Mouse (Mus musculus) adrenal gland, adult 8-10 months (tissue): ENCODE measurements around the gene Upp1. TPM values are rescaled to one million over a fixed set of nuclear protein-coding genes. Genes with fewer than 3 reads are reported as not detected.
"Not testable (repeated sequence)": the region's sequence is repeated elsewhere in the genome, so short reads cannot be mapped to it uniquely, and the experiment has no call there.

Experiments used
- DNase-seq: peaks from one replicate; pipeline ENCODE4 v3.0.0; 2022
- total RNA-seq, 4 experiments: library from RNA; stranded (reverse); gene quantifications; 2 replicates each; pipeline ENCODE4 v1.2.4; 2022

Gene Upp1
- total RNA-seq = 10 to 100 TPM in 1 of 4 experiments, 1 to 10 TPM in 3; 8.0 to 10.3 (median 9.1) TPM

DNA sequence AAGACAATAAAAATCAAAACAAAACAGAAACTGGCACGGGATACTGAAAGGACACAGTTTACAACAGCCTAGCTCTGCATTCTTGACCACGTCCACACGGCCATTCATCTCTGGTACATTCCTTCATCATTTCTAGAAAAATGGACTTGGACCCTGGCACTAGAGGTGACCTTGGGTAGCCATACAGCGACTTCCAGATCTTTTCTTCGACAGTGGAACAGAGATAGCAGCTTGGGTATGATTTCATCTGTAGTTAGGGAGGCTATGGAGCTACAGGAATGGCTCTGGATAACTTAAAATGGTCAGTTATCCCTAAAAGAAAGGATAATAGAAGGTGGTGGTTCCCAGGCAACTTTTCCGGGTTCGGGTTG, at the start of gene Upp1:
Upp1 (plus strand) TSS at position 54 of the 371 bp plus-strand sequence.
- DNase-seq = no peak

DNA sequence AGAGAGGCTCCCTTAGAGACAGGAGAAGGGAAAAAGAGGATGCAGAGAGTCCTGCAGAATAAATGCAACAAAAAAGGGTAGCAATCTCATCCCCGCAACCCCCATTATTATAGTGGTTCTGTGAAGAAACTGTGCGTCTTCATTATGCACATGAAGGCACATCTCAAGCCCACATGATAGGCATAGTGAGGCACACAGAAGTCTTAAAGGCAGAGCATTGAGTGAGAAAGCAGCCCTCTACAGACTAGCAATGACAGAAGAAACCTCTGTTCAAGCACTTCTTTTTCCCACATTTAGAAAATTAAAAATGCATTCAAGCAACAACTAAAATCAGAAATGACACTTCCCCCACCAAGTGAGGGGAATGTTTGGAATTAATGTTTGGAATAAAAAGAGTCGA, 41.5 kb upstream of the Upp1 start:
- no peak for DNase-seq

DNA sequence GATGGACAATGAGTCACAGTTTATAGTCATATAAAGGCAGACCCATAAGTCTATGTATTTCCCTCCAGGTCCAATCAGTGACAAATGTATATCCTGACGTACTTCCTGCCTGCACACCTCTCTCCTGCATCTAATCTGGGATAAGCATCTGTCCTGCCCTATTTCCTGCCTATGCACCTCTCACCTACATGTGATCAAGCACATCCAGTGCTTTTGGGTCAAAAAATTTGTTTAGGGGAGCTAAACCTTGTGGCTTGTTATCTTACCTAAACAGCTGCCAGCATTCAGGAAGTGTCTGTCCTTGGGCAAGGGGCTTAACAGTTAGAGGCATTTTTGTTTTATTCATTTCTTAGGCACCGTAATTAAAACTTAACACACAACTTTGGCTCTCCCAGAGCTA, 4.7 kb upstream of the Upp1 start:
- DNase-seq = no peak

DNA sequence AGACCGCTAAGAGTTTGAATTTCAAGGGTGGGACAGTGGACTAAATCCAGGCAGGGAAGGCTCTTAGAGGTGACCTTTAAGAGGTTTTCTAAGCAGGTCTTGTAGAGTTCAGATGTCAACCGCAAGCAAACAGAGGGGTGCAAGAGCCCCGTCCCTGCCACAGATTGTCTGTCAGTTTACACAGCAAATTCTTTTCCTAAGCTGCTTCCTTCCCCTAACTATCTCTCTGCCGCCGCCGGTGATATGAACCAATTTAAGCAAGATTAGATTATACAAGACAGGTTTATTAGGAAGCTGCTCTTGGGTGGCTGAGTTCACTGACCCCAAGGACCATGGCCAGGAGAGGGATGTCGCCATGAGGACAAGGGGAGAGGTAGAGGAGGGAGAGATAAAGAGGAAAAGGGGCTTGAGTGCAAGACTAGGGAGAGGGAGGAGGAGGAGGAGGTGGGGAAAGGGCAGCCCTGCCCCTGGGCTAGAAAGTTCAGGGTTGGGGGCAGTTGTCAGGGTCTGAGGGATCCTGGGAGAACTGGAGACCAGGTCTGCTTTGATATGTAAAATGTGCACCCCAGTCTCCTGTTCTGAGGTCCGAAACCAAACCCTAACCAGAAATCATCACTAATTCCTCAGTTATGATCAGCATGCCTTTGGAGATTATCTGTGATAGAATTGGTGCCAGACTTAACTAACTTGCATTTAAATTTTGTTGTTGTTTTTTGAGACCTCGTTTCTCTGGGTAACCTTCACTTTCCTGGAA, 2.4 kb upstream of the Upp1 start:
- DNase-seq = no peak

DNA sequence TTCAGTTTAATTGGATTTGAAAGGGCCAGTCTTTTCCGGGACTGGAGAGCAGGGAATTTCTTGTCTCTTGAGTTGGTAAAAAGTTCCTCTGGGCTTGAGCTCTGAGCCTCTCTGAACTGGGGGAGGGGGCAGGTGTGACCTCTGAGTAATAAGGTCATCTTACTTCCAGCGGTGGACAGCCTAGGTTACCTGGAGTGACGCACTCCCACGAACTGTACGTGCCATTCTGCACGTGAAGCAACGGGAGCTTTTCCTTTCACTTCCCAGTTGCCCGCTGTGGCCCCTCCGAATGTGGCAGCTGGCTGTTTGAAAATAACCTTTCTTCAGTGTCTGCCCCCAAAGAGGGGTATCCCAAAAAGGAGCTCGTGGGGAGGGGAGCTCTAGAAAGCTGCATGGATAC, 1.8 kb upstream of the Upp1 start:
- no peak for DNase-seq

DNA sequence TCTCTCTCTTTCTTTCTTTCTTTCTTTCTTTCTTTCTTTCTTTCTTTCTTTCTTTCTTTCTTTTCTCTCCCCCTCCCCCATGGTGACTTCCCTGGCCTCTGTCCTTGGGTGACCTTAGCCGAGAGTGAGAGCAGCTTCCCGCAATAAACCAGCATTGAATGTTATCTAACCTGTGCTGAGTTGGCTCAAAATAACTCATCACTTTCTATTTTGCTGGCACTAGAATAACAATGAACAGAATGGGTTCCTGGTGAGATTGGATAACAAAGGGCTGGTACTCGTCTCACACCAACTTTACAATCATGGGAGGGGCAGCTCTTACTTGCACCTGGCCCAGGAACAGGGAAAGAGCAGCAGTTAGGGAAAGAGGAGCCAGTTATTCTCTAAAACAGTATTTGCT, 987 bp upstream of the Upp1 start:
- no peak for DNase-seq

DNA sequence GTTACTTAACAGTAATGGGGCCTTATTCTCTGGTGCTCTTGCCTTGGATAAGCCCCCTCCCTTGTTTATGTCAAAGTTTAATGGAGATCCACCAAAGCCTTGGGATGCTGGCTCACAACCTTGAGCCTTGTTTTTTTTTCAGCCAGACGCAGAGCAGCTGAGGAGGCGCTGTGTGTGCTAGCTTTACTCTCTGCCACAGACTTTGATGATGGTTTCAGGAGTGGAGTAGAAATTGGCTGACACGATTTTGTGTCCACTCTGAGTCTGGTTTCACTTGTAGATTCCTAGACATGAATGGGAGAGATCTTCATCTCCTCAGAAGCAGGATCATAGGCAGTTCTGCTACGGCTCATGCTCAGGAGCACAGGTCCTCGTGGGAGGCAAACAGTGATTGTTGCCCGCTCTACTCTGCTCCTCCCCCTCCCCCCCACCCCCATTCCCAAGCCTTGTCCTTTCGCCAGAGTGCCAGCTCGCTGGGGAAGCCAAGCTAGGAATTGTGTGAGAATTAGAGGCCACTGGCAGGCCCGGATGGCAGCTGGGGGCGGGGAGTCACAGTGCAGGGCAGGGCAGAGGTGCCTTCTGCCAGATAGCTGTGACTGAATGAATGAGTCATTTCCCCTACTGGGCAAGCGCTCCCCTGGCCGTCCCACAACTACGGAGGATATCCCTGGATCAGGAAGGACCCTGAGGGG, 399 bp upstream of the Upp1 start:
- peak; percentile 81 for DNase-seq

DNA sequence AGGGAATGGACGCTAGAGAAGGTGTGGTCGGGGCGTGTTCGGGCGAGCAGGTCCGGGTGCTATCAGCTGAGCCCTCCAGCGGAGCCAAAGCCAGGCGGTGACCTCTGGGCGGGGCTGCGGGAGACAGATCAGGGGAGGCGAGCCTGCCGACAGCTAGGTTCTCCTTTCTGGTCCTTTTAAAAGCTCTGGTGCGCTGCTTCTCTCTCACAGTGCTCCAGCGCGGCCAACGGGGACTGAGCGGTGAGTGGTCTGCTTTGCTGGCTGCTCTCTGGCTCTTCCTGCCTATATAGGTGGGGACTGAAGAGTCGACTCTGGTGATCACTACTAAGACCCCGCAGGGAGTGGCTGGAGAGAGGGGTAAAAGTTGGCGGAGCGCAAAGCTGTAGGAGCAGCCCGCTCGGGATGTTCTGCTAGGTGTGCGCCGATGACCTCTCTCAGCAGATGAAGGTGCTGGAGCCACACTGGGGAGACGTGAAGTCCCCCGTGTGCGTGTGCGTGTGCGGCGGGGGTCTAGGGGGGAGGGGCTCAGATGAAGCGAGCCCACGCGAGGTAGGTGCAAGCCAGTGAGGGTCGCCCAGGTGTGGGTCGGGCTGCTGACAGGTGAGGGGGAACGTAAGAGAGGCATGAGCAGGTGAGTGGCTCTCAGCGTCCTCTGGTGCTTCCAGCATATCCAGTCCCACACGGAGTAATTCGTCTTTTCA, 668 bp downstream of the Upp1 start:
- peak; percentile 39 for DNase-seq

DNA sequence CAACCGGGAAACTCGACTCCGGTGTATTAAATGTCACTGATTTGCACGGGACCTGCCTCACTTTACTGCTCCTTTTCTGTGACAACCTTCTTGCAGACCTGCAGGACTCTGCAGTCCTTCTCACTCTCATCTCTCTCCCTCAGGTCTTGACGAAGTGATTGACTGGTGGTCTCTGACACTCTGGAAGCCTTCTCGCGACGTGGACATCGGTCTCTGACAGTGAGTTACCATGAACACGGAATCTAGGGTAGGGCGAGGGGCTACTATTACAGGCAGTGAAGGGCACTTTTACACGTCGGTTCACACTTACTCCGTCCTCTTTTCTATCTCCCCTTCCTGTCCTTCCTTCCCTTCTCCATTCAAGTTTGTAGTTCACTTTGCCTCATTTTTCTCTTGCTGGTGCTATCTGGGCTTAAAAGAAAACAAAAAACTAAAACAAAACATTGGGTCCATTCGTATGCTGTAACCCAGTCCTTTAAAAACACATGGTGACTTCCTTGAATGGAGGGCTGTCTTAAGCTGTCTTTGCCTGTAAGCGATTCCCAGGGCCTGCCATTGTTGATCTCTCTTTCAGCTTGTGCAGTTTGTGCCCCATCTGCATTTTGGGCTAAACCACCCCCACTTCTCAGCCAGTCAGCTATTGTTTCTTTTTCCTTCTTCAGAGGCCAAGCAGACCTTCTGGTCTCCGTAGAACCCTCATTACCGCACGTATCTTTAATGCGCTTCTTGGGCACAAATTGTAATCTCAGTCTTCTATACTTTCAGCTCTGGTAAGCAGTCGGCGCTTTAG, 1.5 kb downstream of the Upp1 start:
- no peak for DNase-seq

DNA sequence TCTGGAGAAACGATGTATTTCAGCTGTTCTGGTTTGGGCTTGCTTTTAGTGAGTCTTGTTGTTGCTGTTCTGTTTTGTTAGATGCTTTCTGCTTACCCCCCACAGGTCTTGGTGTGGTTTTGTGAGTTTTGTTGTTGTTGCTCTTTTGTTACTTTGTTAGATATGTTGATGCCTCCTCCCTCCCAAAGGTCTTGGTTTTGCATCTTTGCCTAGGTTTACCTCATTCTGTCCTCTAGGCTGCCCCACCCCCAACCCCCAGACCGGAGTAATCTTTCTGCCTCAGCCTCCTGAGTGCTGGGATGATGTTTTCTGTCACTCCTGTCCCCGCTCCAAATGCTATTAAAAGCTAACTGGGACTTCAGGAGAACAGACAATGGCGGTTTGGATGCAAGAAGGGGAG, 4.4 kb downstream of the Upp1 start:
- DNase-seq = no peak

DNA sequence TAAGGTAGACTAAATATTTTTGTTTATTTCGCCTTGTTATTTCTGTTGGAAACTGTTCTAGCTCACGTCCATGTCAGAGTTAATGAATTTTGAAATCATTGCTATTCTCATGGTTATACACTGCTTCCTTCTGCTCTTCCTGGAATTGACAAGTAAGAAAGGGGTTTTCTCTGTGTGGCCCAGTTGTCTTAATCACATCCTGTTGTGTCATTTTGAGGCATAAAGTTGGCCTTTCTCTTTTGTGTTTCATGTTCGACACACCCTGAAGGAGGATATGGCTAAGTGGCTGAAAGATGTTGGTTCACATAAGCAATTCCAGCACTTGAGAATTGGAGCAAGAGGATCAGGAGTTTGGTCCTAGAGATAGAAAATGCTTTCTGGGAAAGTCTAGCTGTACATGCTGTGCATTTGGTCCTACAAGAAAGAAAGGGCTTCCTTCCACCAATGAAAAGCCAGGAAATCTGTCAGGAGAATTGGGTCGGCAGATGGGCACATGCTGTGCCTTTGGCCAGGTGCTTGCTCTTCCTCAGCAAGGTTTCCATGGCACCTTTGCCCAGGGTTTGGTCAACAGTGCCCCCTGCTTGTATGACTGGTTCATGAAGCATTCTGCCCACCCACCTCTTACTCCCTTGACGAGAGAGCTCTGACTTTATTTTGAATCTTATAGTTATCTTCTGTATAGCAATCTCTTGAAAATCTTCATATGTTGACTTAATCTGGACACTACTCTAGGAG, 8.6 kb downstream of the Upp1 start:
- no peak for DNase-seq

DNA sequence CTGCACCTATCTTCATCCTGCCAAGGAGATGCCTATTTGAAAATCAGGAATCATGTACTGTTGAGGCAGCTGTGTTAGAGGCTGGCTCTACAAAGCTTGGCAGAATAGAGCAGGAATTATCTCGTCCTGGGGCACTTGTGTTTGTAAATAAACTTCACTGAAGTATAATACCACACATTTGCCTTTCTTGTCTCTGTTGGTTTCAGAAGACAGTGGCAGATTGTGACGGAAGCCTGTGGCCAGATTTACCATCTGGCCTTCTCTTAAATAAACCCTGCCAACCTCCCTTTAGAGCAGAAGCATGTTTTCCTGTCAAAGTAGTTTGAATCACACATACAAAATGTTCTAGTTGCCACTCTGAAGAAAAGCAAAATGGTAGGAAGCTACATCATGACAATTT, 10.2 kb downstream of the Upp1 start:
- DNase-seq = no peak

DNA sequence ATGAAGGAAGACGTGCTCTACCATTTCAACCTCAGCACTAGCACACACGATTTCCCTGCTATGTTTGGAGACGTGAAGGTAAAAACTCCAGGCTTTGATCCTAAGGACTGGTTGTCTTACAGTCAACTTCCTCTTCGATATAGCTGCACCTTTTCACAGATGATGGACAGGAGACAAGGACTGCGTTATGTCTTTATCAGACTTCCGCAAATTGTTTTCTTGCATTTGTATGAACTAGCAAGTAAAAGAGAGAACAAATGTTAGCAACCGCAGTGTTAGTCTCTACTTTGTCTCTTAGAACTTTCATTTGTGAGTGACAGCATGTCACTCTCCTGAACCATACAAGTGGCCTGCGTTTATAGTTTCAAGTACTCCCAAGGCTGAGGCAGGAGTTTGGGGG, 11.6 kb downstream of the Upp1 start:
- DNase-seq = no peak

DNA sequence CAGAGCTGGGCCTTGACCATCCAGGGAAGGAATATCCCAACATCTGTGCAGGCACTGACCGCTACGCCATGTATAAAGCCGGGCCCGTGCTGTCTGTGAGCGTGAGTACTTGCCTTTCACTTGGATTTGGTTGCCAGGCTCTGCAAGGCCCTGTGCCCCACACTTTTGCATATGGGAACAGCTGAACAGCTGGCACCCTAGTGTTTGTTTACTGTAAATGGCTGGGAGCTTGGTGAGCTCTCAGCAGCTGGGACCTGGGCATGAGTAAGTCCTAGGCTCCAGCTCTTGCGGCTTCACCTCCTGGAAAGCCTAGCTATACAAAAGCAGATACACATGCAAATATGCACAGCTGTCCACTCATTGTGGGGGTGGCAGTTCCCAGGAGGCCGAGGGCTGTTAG, 13.8 kb downstream of the Upp1 start:
- DNase-seq = no peak

DNA sequence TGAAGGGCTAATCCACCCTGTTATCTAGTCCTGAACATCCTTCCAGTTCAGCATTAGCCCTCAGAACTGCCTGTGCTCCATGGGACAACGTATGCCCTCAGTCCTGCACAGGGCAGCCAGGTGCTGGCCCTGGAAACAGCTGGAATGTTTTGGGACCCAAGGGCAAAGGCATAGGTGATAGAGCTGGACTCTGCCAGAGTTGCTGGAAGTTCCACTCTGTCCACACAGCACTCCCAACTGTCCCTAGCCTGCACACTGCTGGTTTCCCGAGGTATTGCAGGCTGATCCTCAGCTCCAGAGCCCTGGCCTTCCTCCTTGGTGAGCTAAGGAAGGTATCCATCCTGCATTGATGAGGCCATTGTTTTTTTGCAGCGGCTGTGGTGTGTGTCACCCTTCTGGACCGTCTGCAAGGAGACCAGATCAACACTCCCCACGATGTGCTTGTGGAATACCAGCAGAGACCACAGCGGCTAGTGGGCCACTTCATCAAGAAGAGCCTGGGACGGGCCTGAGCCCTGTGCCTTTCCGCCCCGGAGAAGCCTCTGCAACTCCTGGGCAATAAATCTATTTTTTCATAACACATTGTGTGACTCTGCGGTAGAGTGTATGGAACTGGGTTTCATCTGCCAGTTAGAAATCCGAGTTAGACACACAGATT, 17.8 kb downstream of the Upp1 start:
- no peak for DNase-seq

DNA sequence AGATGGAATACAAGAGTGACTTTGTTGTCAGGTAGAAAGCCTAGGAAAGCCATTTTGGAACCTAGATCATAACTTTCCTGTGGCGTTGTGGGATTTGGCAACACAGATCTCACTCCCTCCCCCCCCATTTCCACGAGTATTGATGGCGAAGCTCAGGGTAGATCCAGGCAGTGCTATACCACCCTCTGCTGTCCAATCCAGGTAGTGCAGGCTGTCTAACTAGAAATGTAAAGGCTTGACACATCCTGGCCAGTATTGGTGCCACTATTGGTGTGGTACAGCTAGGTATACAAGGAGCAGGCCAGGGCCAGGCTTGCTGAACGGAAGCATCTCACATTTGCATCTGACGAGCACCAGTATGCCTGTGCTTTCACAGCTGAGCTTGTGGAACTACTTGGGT, 18.6 kb downstream of the Upp1 start:
- peak; percentile 55 for DNase-seq

DNA sequence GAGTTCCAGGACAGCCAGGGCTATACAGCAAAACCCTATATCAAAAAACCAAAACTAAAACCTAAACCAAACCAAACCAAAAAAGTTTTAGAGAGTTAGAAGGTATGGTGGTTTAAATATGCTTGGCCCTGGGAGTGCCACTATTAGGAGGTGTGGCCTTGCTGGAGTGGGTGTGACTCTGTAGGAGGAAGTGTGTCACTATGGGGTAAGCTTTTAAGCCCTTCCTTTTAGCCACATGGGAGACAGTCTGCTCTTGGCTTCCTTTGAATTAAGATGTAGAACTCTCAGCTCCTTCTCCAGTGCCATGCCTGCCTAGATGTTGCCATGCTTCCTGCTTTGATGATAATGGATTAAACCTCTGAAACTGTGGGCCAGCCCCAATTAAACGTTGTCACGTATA, 27.2 kb downstream of the Upp1 start:
- no peak for DNase-seq

DNA sequence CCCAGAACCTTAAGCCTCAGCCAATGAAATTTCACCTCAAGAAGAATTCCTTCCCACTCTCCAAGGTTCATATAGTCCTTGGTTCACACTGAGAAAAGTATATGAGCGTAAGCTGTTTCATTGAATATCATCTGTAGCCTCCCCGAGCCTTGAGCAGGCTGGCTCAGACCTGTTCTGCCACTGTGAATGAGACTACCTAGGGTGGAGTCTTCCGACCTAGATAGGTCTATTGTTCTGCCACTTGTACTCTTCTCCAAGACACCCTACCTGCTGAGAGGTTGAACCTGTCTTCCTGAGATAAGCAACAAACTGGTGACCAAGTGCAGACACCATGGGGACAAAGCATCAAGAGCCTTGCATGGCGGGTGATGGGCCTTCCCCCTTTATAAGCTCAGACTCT, 28.2 kb downstream of the Upp1 start:
- DNase-seq = no peak

DNA sequence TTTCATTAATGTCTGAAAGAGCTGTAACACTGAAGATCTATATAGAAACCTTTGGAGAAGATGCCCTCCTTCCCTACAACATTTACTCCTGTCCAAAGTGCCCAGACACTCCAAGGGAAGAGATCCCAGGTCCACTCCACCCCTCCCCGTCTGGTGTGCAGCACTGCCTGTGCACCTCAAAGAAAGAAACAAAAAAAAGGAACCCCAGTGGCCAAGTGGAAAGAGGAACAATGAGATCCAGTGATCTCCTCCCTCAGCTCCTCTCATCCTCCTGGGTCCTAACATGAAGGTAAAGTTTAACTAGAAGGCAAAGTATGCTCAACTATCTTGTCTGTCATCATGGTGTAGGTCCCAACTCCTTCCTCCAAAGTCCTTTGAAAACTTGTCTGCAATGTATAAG, 28.8 kb downstream of the Upp1 start:
- no peak for DNase-seq

DNA sequence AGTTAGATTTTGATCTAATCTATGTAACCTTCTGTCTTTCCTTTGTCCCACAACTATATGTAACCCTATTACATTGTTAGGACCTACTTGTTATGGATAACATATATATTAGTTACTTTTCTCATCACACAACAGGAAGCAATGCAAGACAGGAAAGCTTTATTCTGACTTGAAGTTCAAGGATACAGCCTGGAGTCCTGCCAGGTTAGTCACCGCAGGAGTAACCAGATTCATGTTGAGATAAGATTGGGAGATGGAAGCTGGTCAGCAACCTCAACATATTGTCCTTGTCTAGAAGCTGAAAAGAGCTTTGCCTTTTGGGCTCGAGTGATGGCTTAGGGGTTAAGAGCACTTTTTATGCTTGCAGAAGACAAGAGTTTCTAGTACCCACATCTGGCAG, 30.3 kb downstream of the Upp1 start:
- no peak for DNase-seq

DNA sequence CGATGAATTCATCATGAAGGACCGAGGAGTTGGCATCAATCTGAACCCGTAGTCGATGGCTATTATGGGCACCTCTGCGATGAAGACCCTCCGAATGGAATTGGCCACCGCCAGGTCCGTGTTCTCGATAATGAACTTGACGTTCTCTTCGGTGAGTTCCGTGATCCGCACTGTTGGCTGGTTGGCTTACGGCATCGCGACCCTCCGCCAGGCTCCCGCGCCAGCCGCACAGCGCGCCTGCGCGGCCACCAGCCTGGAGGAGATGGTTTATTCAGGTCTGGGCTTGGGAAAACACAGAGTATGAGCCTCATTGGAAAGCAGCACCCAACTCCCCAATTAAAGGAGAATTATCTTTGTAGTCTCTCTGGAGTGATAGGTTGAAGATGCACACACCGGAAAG, 32.5 kb downstream of the Upp1 start:
- not testable (repeated sequence) for DNase-seq

DNA sequence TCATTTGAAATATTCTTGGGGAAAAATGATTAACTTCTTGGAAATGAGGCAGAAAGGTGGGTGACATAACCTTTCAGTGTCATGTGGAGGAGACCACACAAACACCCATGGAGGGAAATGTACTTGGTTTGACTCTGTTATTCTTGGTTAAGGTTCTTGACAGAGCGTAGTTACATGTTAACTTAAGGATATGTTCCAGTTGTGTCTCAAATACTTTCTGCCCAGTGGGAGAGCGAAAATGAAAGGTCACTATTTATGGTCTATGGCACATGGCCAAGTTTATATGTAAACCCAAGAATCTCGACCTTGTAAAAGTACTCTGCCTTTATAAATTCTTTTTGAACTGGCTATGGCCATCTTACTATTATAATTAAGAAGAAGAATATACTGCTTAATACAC, 42.0 kb downstream of the Upp1 start:
- no peak for DNase-seq
